Mouse (Mus musculus): ENCODE measurements around the gene Dnaaf1. TPM values are rescaled to one million over a fixed set of nuclear protein-coding genes. Genes with fewer than 3 reads are reported as not detected.

Dnaaf1 gene
- total RNA-seq, 4 experiments from 2014 or later = not detected

- no peak for DNase-seq (ENCODE audit: low spot score in 2 of 2)
Observed at GRCm38 (mm10) chr8:119571135-119571534, 3.9 kb upstream of the Dnaaf1 start.

- no peak for DNase-seq (ENCODE audit: low spot score in 2 of 2)
Observed at GRCm38 (mm10) chr8:119572411-119572810, 2.6 kb upstream of the Dnaaf1 start.

GRCm38 (mm10) chr8:119575366-119575726, 311 bp downstream of the Dnaaf1 start:
- DNase-seq (ENCODE audit: low spot score in 2 of 2) = no peak

GRCm38 (mm10) chr8:119579096-119579495, 4.1 kb downstream of the Dnaaf1 start:
- DNase-seq (ENCODE audit: low spot score in 2 of 2) = no peak

GRCm38 (mm10) chr8:119580441-119581161, 5.6 kb downstream of the Dnaaf1 start:
- no peak for DNase-seq (ENCODE audit: low spot score in 2 of 2)

- DNase-seq (ENCODE audit: low spot score in 2 of 2) = no peak
Observed at GRCm38 (mm10) chr8:119585901-119586300, 10.9 kb downstream of the Dnaaf1 start.

- DNase-seq (ENCODE audit: low spot score in 2 of 2) = no peak
Observed at GRCm38 (mm10) chr8:119588321-119588720, 13.3 kb downstream of the Dnaaf1 start.

- no peak for DNase-seq (ENCODE audit: low spot score in 2 of 2)
Observed at GRCm38 (mm10) chr8:119588844-119589243, 13.8 kb downstream of the Dnaaf1 start.

- DNase-seq (ENCODE audit: low spot score in 2 of 2) = no peak
Observed at GRCm38 (mm10) chr8:119590348-119590747, 15.3 kb downstream of the Dnaaf1 start.

GRCm38 (mm10) chr8:119591456-119591855, 16.4 kb downstream of the Dnaaf1 start:
- no peak for DNase-seq (ENCODE audit: low spot score in 2 of 2)

GRCm38 (mm10) chr8:119603771-119604170, 28.7 kb downstream of the Dnaaf1 start:
- no peak for DNase-seq (ENCODE audit: low spot score in 2 of 2)

- no peak for DNase-seq (ENCODE audit: low spot score in 2 of 2)
Observed at GRCm38 (mm10) chr8:119604398-119604803, 29.4 kb downstream of the Dnaaf1 start.

- DNase-seq (ENCODE audit: low spot score in 2 of 2) = peak; percentile 89 to 91
Observed at GRCm38 (mm10) chr8:119604996-119605395, 30.0 kb downstream of the Dnaaf1 start, which contains the start of gene Taf1c. Gene Taf1c, minus strand, starts transcription at chr8:119605222.

GRCm38 (mm10) chr8:119606224-119606623, 31.2 kb downstream of the Dnaaf1 start:
- no peak for DNase-seq (ENCODE audit: low spot score in 2 of 2)

GRCm38 (mm10) chr8:119612471-119612870, 37.4 kb downstream of the Dnaaf1 start, which contains the start of gene Adad2:
Gene Adad2, plus strand, starts transcription at chr8:119612747.
- no peak for DNase-seq (ENCODE audit: low spot score in 2 of 2)

GRCm38 (mm10) chr8:119615096-119615495, 40.1 kb downstream of the Dnaaf1 start:
- no peak for DNase-seq (ENCODE audit: low spot score in 2 of 2)

GRCm38 (mm10) chr8:119616358-119616757, 41.3 kb downstream of the Dnaaf1 start:
- no peak for DNase-seq (ENCODE audit: low spot score in 2 of 2)

- no peak for DNase-seq (ENCODE audit: low spot score in 2 of 2)
Observed at GRCm38 (mm10) chr8:119616811-119617210, 41.8 kb downstream of the Dnaaf1 start.

GRCm38 (mm10) chr8:119617586-119617985, 42.6 kb downstream of the Dnaaf1 start:
- DNase-seq (ENCODE audit: low spot score in 2 of 2) = no peak

GRCm38 (mm10) chr8:119618887-119619286, 43.9 kb downstream of the Dnaaf1 start:
- DNase-seq (ENCODE audit: low spot score in 2 of 2) = peak in 1 of 2 experiments; percentile 40

GRCm38 (mm10) chr8:119620116-119620840, 45.2 kb downstream of the Dnaaf1 start:
- DNase-seq (ENCODE audit: low spot score in 2 of 2) = no peak

GRCm38 (mm10) chr8:119620848-119621465, 45.9 kb downstream of the Dnaaf1 start:
- DNase-seq (ENCODE audit: low spot score in 2 of 2) = no peak

Data from gastrocnemius, adult 8-10 months (tissue).